Mouse (Mus musculus) hindbrain, embryonic 16.5 days (tissue): ENCODE results near the gene Taldo1. TPM values are rescaled to one million over a fixed set of nuclear protein-coding genes. Genes with fewer than 3 reads are reported as not detected.

Experiments used
- ATAC-seq: fragments of 200-750 bp; cut with Nextera tagmentation; 2 replicates; pipeline ENCODE4 v1.8.0; 2017; ENCODE audit warnings: moderate TSS enrichment, moderate library complexity
- H3K27ac ChIP-seq: fragments of 300-500 bp; sonication (generic); 2 replicates; pipeline ENCODE4 v1.5.1; 2014; ENCODE audit warnings: low read depth, mild to moderate bottlenecking, control low read depth, low read length, moderate library complexity
- H3K27me3 ChIP-seq: fragments of 300-500 bp; sonication (generic); replicated peaks from 2 replicates; pipeline ENCODE4 v1.6.1; 2014; ENCODE audit warnings: low read length; ENCODE audit not compliant: control insufficient read depth, insufficient read depth
- H3K36me3 ChIP-seq: fragments of 300-500 bp; sonication (generic); 2 replicates; pipeline ENCODE4 v1.6.1; 2014; ENCODE audit warnings: mild to moderate bottlenecking, low read length, moderate library complexity, mixed read lengths; ENCODE audit not compliant: control insufficient read depth, insufficient read depth
- H3K4me1 ChIP-seq: fragments of 300-500 bp; sonication (generic); 2 replicates; pipeline ENCODE4 v1.6.1; 2014; ENCODE audit warnings: low read depth, low read length; ENCODE audit not compliant: control insufficient read depth, insufficient read depth
- H3K4me2 ChIP-seq: fragments of 300-500 bp; sonication (generic); 2 replicates; pipeline ENCODE4 v1.6.1; 2014; ENCODE audit warnings: mild to moderate bottlenecking, low read length, control low read depth, moderate library complexity
- H3K4me3 ChIP-seq: fragments of 300-500 bp; sonication (generic); 2 replicates; pipeline ENCODE4 v1.5.1; 2014; ENCODE audit warnings: mild to moderate bottlenecking, low read length, control low read depth, moderate library complexity
- H3K9ac ChIP-seq: fragments of 300-500 bp; sonication (generic); 2 replicates; pipeline ENCODE4 v1.6.1; 2014; ENCODE audit warnings: low read depth, mild to moderate bottlenecking, control low read depth, low read length, moderate library complexity
- H3K9me3 ChIP-seq: fragments of 300-500 bp; sonication (generic); 2 replicates; pipeline ENCODE4 v1.6.1; 2014; ENCODE audit warnings: mild to moderate bottlenecking, low read length, moderate library complexity; ENCODE audit not compliant: control insufficient read depth
- WGBS: fragments of 180-500 bp; shearing (Covaris S2); extraction: QIAGEN DNeasy Blood & Tissue Kit; methylation state at CpG from one replicate; pipeline ENCODE4 v1.1.7; 2014; 5-methylcytosine and 5-hydroxymethylcytosine counted together
- polyA plus RNA-seq: library from polyadenylated mRNA; unstranded; fragments of >200 nt; fragmentation: Nextera tagmentation; extraction: Ambion mirVana; gene quantifications from 2 replicates; pipeline ENCODE4 v1.2.1, GENCODE M21; 2015

Taldo1 gene
- polyA plus RNA-seq, 1 experiment from 2014 or later = 284 TPM

DNA sequence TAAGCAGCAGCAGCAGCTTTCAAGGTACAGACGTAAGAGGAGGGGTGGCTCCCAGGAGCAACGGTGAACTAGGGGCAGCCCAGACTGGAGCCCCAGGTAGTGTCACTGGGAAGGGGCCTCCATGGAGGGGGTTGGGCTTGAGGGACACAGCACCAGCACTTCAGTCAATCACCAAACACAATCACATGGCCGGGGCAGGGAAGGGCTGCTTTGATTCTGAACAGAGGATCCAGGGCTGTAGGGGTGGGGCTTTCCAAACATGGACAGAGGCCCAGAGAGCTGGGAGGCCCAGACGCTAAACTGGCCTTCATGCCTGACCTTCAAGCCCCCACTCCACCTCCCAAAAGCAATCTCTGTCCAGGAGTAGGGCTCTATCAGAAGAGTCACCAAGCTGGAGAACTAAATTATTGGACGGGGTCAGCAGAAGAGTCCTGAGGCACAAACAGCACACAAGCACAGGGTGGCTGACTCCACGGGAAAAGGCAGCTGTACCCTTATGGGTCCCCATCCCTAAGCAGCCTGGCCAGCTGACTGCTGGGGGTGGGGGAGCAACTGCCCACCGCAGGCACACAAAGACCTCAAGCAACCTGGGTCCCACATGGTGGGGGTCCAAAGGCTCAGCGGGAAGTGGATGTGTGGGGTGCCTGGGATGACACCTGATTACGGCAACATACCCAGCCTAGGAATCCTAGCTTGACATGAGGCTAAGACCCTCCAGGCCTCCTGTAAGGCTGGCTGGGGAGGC lies 38.0 kb downstream of the Taldo1 start:
- 62% methylated on average over 9 of the region's 9 CpGs for WGBS
- Histone ChIP-seq H3K27me3 (no peaks in the 10 kb centered on the region), H3K27ac (peak overlapping the region; percentile 57), H3K4me3 (no peak overlapping the region; the same call in 1 of the 2 replicates), H3K4me2 (peak overlapping the region; percentile 79), H3K9ac (no peak overlapping the region), H3K36me3 (peaks cover 31% of the 10 kb centered on the region), H3K9me3 (no peaks in the 10 kb centered on the region), H3K4me1 (peaks cover 27% of the 10 kb centered on the region)
- no peak for ATAC-seq

DNA sequence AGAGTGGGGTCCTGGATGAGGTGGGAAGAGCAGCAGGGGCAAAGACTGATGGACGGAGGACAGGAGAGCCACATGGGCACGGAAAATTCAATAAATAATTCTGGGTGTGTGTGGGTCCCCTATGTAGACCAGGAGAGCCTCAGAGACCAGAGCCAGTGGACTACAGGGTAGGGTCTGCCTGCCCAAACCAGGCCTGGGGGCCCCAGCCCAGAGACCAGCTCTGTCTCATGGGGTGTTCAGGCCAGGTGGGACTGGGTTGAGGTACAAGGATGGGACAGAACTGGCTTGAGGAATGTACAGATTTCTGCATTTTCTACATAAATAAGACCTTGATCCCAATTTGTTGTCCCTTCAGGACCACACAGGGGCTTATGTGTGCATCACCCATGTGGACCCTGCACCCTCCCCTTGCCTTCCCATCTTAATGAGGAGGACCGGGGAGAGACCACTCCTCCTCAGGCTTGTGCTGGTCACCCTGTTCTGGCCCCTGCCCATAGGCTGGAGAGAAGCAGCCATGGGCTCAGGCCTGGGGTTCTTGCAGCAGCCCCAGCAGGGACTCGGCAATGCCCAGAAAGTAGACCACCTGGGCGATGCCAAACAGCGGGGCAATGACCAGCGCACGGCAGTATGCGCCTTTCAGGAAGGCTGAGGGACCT lies 38.7 kb downstream of the Taldo1 start:
- ATAC-seq = no peak
- Histone ChIP-seq H3K4me1 (peaks cover 31% of the 10 kb centered on the region), H3K36me3 (peaks cover 31% of the 10 kb centered on the region), H3K9me3 (no peaks in the 10 kb centered on the region), H3K9ac (no peak overlapping the region), H3K27ac (no peak overlapping the region), H3K27me3 (no peaks in the 10 kb centered on the region), H3K4me2 (no peak overlapping the region), H3K4me3 (no peak overlapping the region)
- whole genome bisulfite sequencing = 95% methylated on average over 9 of the region's 9 CpGs

DNA sequence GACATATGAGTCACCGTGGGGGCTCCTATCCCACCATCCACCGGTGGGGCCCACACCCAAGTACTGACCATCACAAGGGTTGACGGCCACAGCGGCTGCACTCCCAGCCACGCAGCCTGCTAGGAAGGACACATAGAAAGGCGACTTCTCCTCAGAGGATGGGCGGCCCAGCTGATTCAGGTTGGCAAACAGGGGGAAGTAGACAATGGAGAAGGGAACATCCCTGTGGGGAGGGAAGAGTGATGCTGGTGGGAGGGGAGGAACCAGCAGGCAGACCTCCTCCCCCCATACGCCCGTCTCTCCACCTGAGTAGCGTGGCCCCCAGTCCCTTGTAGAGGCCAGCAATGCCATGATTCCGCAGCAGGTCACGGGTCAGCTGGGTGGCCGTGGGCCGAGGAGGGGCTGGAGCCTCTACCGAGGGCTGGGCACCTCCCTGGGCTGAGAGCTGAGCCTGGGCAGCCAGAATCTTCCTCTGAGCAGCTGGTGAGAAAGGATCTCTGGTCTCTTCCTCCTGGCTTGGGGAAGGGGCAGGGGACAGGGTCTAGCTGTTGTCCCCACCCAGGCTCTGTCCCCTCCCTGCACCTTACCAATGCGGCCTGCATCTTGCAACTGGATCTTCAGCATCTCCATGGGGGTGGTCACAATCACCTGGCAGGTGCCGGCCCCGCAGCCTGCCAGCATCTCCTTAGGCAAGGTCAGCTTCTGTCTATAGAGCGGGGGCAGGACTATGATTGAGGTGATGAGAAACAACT lies 39.6 kb downstream of the Taldo1 start:
- 92% methylated on average over 16 of the region's 19 CpGs for WGBS
- Histone ChIP-seq H3K9ac (no peak overlapping the region), H3K36me3 (peaks cover 28% of the 10 kb centered on the region), H3K4me2 (no peak overlapping the region), H3K9me3 (no peaks in the 10 kb centered on the region), H3K27me3 (no peaks in the 10 kb centered on the region), H3K4me3 (no peak overlapping the region), H3K27ac (no peak overlapping the region), H3K4me1 (peaks cover 35% of the 10 kb centered on the region)
- no peak for ATAC-seq

GRCm38 (mm10) chr7:141432186-141432611 lies 40.2 kb downstream of the Taldo1 start:
- H3K4me1 ChIP-seq = peaks cover 38% of the 10 kb centered on the region
- WGBS = 80% methylated on average over 8 of the region's 8 CpGs

GRCm38 (mm10) chr7:141432741-141433516 lies 40.9 kb downstream of the Taldo1 start:
- WGBS = 83% methylated on average over 6 of the region's 6 CpGs
- peaks cover 38% of the 10 kb centered on the region for H3K4me1 ChIP-seq
- H3K27me3 ChIP-seq = no peaks in the 10 kb centered on the region
- ATAC-seq = no peak
- H3K9ac ChIP-seq = 0 out of 2 replicates have a peak overlapping the region, but pooled peaks have one; percentile 23
- no peaks in the 10 kb centered on the region for H3K9me3 ChIP-seq
- H3K4me3 ChIP-seq = no peak overlapping the region; the same call in 1 of the 2 replicates
- peak overlapping the region; percentile 80 for H3K4me2 ChIP-seq
- no peak overlapping the region for H3K27ac ChIP-seq
- H3K36me3 ChIP-seq = peaks cover 23% of the 10 kb centered on the region

More at GRCm38 (mm10) chr7:141432186-141432611, 40.2 kb downstream of the Taldo1 start:
- H3K36me3 ChIP-seq = peaks cover 26% of the 10 kb centered on the region
- no peaks in the 10 kb centered on the region for H3K27me3 ChIP-seq
- no peaks in the 10 kb centered on the region for H3K9me3 ChIP-seq
- H3K4me2 ChIP-seq = no peak overlapping the region
- H3K9ac ChIP-seq = no peak overlapping the region
- ATAC-seq = no peak
- no peak overlapping the region for H3K4me3 ChIP-seq
- H3K27ac ChIP-seq = no peak overlapping the region

- peak overlapping the region; percentile 75 for H3K27ac ChIP-seq
- H3K9me3 ChIP-seq = no peaks in the 10 kb centered on the region
- no peak for ATAC-seq
- H3K9ac ChIP-seq = peak overlapping the region; percentile 80
- no peaks in the 10 kb centered on the region for H3K27me3 ChIP-seq
- H3K36me3 ChIP-seq = peaks cover 23% of the 10 kb centered on the region
- peak overlapping the region; percentile 58 for H3K4me3 ChIP-seq
- H3K4me1 ChIP-seq = peaks cover 33% of the 10 kb centered on the region
- H3K4me2 ChIP-seq = peak overlapping the region; percentile 80
- WGBS = 76% methylated on average over 15 of the region's 15 CpGs
Observed at GRCm38 (mm10) chr7:141433517-141434400, 41.8 kb downstream of the Taldo1 start.

GRCm38 (mm10) chr7:141434464-141434863 lies 42.5 kb downstream of the Taldo1 start:
- H3K27me3 ChIP-seq = no peaks in the 10 kb centered on the region
- ATAC-seq = peak; percentile 24
- H3K4me3 ChIP-seq = peak overlapping the region; percentile 58
- H3K4me2 ChIP-seq = peak overlapping the region; percentile 80
- no peaks in the 10 kb centered on the region for H3K9me3 ChIP-seq
- H3K9ac ChIP-seq = peak overlapping the region; percentile 80
- H3K36me3 ChIP-seq = peaks cover 23% of the 10 kb centered on the region
- peak overlapping the region; percentile 75 for H3K27ac ChIP-seq
- peaks cover 31% of the 10 kb centered on the region for H3K4me1 ChIP-seq
- WGBS = 10% methylated on average over 8 of the region's 8 CpGs
